Mouse (Mus musculus) MEL (cell line): Measurements from ENCODE around the gene Tfpt. TPM values are rescaled to one million over a fixed set of nuclear protein-coding genes. Genes with fewer than 3 reads are reported as not detected.

ENCODE experiments used
- DNase-seq: peaks from one replicate; pipeline ENCODE4 v3.0.0; 2011; ENCODE audit warnings: low read depth, low spot score
- H3K27ac ChIP-seq: 2 replicates; pipeline ENCODE4 v1.5.1; 2012; ENCODE audit warnings: low read depth, mild to moderate bottlenecking, control low read depth, low read length, moderate library complexity; ENCODE audit not compliant: control insufficient read depth
- H3K27me3 ChIP-seq, 2 experiments: fragments of 150-350 bp in 1 of 2; sonication (generic) in 1 of 2; 2 replicates each; pipeline ENCODE4 v1.6.1; 2012; ENCODE audit warnings: low read length in 2 of 2, mild to moderate bottlenecking in 2 of 2, improper control_type of control experiment in 1 of 2, moderate library complexity in 1 of 2; ENCODE audit not compliant: insufficient read depth in 2 of 2, control insufficient read depth in 1 of 2
- H3K36me3 ChIP-seq, 2 experiments: 2 replicates each; pipeline ENCODE4 v1.6.1; 2012 to 2014; ENCODE audit warnings: low read length in 2 of 2, improper control_type of control experiment in 1 of 2, inconsistent platforms in 1 of 2, mild to moderate bottlenecking in 1 of 2; ENCODE audit not compliant: insufficient read depth in 2 of 2, control insufficient read depth in 1 of 2
- H3K4me1 ChIP-seq, 2 experiments: fragments of 150-350 bp in 1 of 2; sonication (generic) in 1 of 2; 2 replicates each; pipeline ENCODE4 v1.6.1; 2012; ENCODE audit warnings: low read length in 2 of 2, improper control_type of control experiment in 1 of 2, mild to moderate bottlenecking in 1 of 2; ENCODE audit not compliant: insufficient read depth in 2 of 2, control insufficient read depth in 1 of 2
- H3K4me3 ChIP-seq, 2 experiments: fragments of 150-350 bp in 1 of 2; sonication (generic) in 1 of 2; 2 replicates each; pipeline ENCODE4 v1.5.1; 2012; ENCODE audit warnings: low read depth in 2 of 2, low read length in 2 of 2, mild to moderate bottlenecking in 2 of 2, moderate library complexity in 2 of 2, control low read depth in 1 of 2, improper control_type of control experiment in 1 of 2; ENCODE audit not compliant: control insufficient read depth in 1 of 2, insufficient read depth in 1 of 2
- H3K79me2 ChIP-seq: 2 replicates; pipeline ENCODE4 v1.6.1; 2012; ENCODE audit warnings: mild to moderate bottlenecking, low read length, moderate library complexity; ENCODE audit not compliant: control insufficient read depth, poor library complexity, insufficient read depth
- H3K9ac ChIP-seq: 2 replicates; pipeline ENCODE4 v1.6.1; 2012; ENCODE audit warnings: low read depth, mild to moderate bottlenecking, control low read depth, low read length, moderate library complexity; ENCODE audit not compliant: control insufficient read depth, poor library complexity, severe bottlenecking
- H3K9me3 ChIP-seq: fragments of 150-350 bp; sonication (generic); replicated peaks from 2 replicates; pipeline ENCODE4 v1.6.1; 2012; ENCODE audit warnings: mild to moderate bottlenecking, low read length, improper control_type of control experiment, moderate library complexity; ENCODE audit not compliant: insufficient read depth
- CHD1 ChIP-seq: IDR thresholded peaks from 2 replicates; pipeline ENCODE4 v1.6.1; 2012; ENCODE audit warnings: low read depth, mild to moderate bottlenecking, inconsistent platforms, low read length, improper control_type of control experiment
- CTCF ChIP-seq, 3 experiments: IDR thresholded peaks in 2 of 3; conservative IDR thresholded peaks in 1 of 3; 2 replicates each; pipeline ENCODE4 v1.5.1; 2011 to 2012; ENCODE audit warnings: low read length in 3 of 3, low read depth in 2 of 3, mild to moderate bottlenecking in 2 of 3, improper control_type of control experiment in 1 of 3, inconsistent platforms in 1 of 3, mixed read lengths in 1 of 3, moderate library complexity in 1 of 3; ENCODE audit not compliant: control insufficient read depth in 1 of 3, insufficient read depth in 1 of 3, poor library complexity in 1 of 3, severe bottlenecking in 1 of 3
- EP300 ChIP-seq, 2 experiments: IDR thresholded peaks; 2 replicates each; pipeline ENCODE4 v1.6.1; 2011; ENCODE audit warnings: improper control_type of control experiment in 2 of 2, low read length in 2 of 2, low read depth in 1 of 2, mild to moderate bottlenecking in 1 of 2
- ETS1 ChIP-seq: IDR thresholded peaks from 2 replicates; pipeline ENCODE4 v1.6.1; 2012; ENCODE audit warnings: low read depth, mild to moderate bottlenecking, inconsistent platforms, low read length, improper control_type of control experiment, moderate library complexity
- GABPA ChIP-seq: IDR thresholded peaks from 2 replicates; pipeline ENCODE4 v1.6.1; 2012; ENCODE audit warnings: low read depth, mild to moderate bottlenecking, inconsistent platforms, low read length, improper control_type of control experiment, moderate library complexity
- GATA1 ChIP-seq: IDR thresholded peaks from 2 replicates; pipeline ENCODE4 v1.6.1; 2011; ENCODE audit warnings: low read depth, low read length, improper control_type of control experiment
- KAT2A ChIP-seq: conservative IDR thresholded peaks from 2 replicates; pipeline ENCODE4 v1.6.1; 2012; ENCODE audit warnings: low read depth, low read length, improper control_type of control experiment, inconsistent platforms
- MAFK ChIP-seq: IDR thresholded peaks from 2 replicates; pipeline ENCODE4 v1.6.1; 2011; ENCODE audit warnings: low read depth, mild to moderate bottlenecking, low read length, improper control_type of control experiment, borderline replicate concordance
- MAZ ChIP-seq: IDR thresholded peaks from 2 replicates; pipeline ENCODE4 v1.6.1; 2012; ENCODE audit warnings: low read depth, mild to moderate bottlenecking, inconsistent platforms, low read length, improper control_type of control experiment
- MXI1 ChIP-seq: IDR thresholded peaks from 2 replicates; pipeline ENCODE4 v1.6.1; 2011; ENCODE audit warnings: mild to moderate bottlenecking, low read depth, low read length, improper control_type of control experiment
- MYC ChIP-seq: IDR thresholded peaks from 2 replicates; pipeline ENCODE4 v1.6.1; 2011; ENCODE audit warnings: low read depth, mild to moderate bottlenecking, low read length, improper control_type of control experiment, moderate library complexity
- NELFE ChIP-seq: IDR thresholded peaks from 2 replicates; pipeline ENCODE4 v1.6.1; 2011; ENCODE audit warnings: low read depth, low read length, improper control_type of control experiment
- POLR2A ChIP-seq, 2 experiments: IDR thresholded peaks; 2 replicates each; pipeline ENCODE4 v1.6.1; 2011 to 2012; ENCODE audit warnings: low read length in 2 of 2, mild to moderate bottlenecking in 2 of 2, control low read depth in 1 of 2, improper control_type of control experiment in 1 of 2, low read depth in 1 of 2, moderate library complexity in 1 of 2; ENCODE audit not compliant: control insufficient read depth in 1 of 2, insufficient read depth in 1 of 2, poor library complexity in 1 of 2
- RCOR1 ChIP-seq: IDR thresholded peaks from 2 replicates; pipeline ENCODE4 v1.6.1; 2012; ENCODE audit warnings: low read depth, mild to moderate bottlenecking, inconsistent platforms, low read length, improper control_type of control experiment
- TAL1 ChIP-seq: IDR thresholded peaks from 2 replicates; pipeline ENCODE4 v1.6.1; 2012; ENCODE audit warnings: mild to moderate bottlenecking, inconsistent platforms, low read length, moderate library complexity, mixed read lengths
- TBP ChIP-seq: IDR thresholded peaks from 2 replicates; pipeline ENCODE4 v1.8.0; 2011; ENCODE audit warnings: low read depth, low read length, improper control_type of control experiment
- USF1 ChIP-seq: IDR thresholded peaks from 2 replicates; pipeline ENCODE4 v1.6.1; 2014; ENCODE audit warnings: low read depth, mild to moderate bottlenecking, inconsistent platforms, low read length, improper control_type of control experiment, moderate library complexity
- USF2 ChIP-seq, 2 experiments: IDR thresholded peaks; 2 replicates each; pipeline ENCODE4 v1.6.1; 2011 to 2012; ENCODE audit warnings: improper control_type of control experiment in 2 of 2, low read length in 2 of 2, borderline replicate concordance in 1 of 2, inconsistent platforms in 1 of 2, low read depth in 1 of 2, mild to moderate bottlenecking in 1 of 2; ENCODE audit not compliant: insufficient read depth in 1 of 2
- ZKSCAN1 ChIP-seq: IDR thresholded peaks from 2 replicates; pipeline ENCODE4 v1.6.1; 2012; ENCODE audit warnings: low read depth, mild to moderate bottlenecking, inconsistent platforms, low read length, improper control_type of control experiment, moderate library complexity
- ZNF384 ChIP-seq: IDR thresholded peaks from 2 replicates; pipeline ENCODE4 v1.6.1; 2012; ENCODE audit warnings: low read depth, mild to moderate bottlenecking, inconsistent platforms, low read length, improper control_type of control experiment
- polyA plus RNA-seq, 2 experiments: library from polyadenylated mRNA; stranded (reverse) in 1 of 2; unstranded in 1 of 2; fragments of >175 nt in 1 of 2; fragments of >200 nt in 1 of 2; gene quantifications; 2 replicates each; pipeline versions ENCODE4 v1.2.1 to v1.2.4; 2012; ENCODE audit warnings: low replicate concordance in 2 of 2, low read depth in 1 of 2; ENCODE audit not compliant: insufficient read length in 2 of 2, insufficient read depth in 1 of 2, missing spikeins in 1 of 2
- total RNA-seq: library from RNA; depleted of rRNA; stranded (reverse); fragments of 300-350 nt; gene quantifications from 2 replicates; pipeline ENCODE4 v1.2.3, GENCODE M21; 2012

The Tfpt gene
- total and polyA plus RNA-seq, 3 experiments = 42.4 to 50.0 TPM; not detected in 1

DNA sequence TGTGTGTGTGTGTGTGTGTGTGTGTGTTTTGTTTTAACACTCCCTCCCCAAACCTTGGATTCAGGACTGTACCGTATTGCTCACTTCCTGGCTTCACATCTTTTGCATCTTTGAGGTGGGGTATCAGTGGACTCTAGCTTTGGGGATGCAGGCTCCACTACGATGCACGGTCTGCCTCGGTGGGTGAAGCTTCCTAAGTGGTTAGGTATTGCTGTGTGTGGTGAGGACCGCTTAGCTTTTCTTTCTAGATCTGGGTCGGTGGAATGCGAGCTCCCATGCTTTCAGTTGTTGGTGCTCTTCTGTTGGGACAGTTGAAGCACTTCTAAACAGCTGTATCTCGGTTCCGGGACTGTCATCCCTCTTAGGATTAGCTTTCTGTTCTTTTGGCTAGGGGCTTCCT lies 16.5 kb upstream of the Tfpt start:
- peaks cover 4 to 37% of the 10 kb centered on the region in 2 experiments for H3K36me3 ChIP-seq
- DNase-seq = peak; percentile 59
- H3K9ac ChIP-seq = peak overlapping the region; percentile 93
- peaks cover 3 to 36% of the 10 kb centered on the region in 2 experiments for H3K4me1 ChIP-seq
- no peak for TF ChIP-seq USF2 (IDR thresholded peaks at IDR 0.05; ENCODE audit: borderline replicate concordance in 1 of 2, insufficient read depth in 1 of 2, low read depth in 1 of 2, low read length in 2 of 2)
- TF ChIP-seq KAT2A = no peak
- TF ChIP-seq USF1 = no peak
- no peak for TF ChIP-seq CHD1
- TF ChIP-seq MAFK = no peak
- 0 out of 2 replicates have a peak, but pooled peaks have one; percentile 14 for TF ChIP-seq MXI1
- TF ChIP-seq GATA1 = no peak
- TF ChIP-seq GABPA = no peak
- 0 out of 2 replicates have a peak, but pooled peaks have one; percentile 15 for TF ChIP-seq TBP
- no peak for TF ChIP-seq ETS1
- no peak for TF ChIP-seq TAL1
- TF ChIP-seq EP300 (IDR thresholded peaks at IDR 0.05; ENCODE audit: low read depth in 1 of 2, low read length in 2 of 2) = no peak
- no peaks in the 10 kb centered on the region for H3K9me3 ChIP-seq
- H3K79me2 ChIP-seq = peaks cover 41% of the 10 kb centered on the region
- peak overlapping the region; percentile 79 to 89 for H3K4me3 ChIP-seq
- H3K27ac ChIP-seq = peak overlapping the region; percentile 100
- H3K27me3 ChIP-seq = no peaks in the 10 kb centered on the region

DNA sequence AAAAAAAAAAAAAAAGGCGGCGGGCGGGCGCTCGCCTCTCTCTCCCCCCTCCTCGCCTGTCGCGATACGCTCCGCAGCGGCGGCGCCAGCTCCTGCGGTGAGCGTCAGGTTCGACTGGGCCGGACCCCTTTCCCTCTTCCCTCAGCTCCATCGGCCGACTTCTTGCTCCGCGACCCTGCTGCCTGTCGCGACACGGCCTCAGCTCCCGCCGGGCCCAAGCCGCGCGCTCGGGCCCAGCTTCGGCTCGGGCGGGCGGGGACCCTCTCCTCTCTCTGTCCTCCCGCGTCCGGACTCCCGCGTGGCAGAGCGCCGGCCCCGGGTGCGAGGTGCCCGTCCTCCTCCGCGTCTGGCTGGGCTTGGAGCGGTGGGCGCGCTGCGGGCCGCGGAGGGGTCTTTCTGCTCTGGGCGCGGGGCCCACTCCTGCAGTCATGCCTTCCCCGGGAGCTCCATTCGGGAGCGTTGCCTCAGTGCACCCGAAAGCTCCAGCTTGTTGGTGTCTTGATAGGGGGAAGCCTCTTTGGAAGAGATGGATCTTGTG lies 15.8 kb upstream of the Tfpt start:
- peak overlapping the region; percentile 79 to 89 for H3K4me3 ChIP-seq
- H3K36me3 ChIP-seq = peaks cover 4 to 37% of the 10 kb centered on the region in 2 experiments
- peak overlapping the region; percentile 100 for H3K27ac ChIP-seq
- no peaks in the 10 kb centered on the region for H3K27me3 ChIP-seq
- no peaks in the 10 kb centered on the region for H3K9me3 ChIP-seq
- H3K79me2 ChIP-seq = peaks cover 40% of the 10 kb centered on the region
- H3K4me1 ChIP-seq = peaks cover 3 to 36% of the 10 kb centered on the region in 2 experiments
- DNase-seq = no peak
- H3K9ac ChIP-seq = peak overlapping the region; percentile 93
- TF ChIP-seq ZNF384 (peak; percentile 97; the same call in 1 of the 2 replicates), CHD1 (peak; percentile 40; the same call in 1 of the 2 replicates), NELFE (peak; percentile 64; the same call in 1 of the 2 replicates), POLR2A (IDR thresholded peaks at IDR 0.05; ENCODE audit: control insufficient read depth in 1 of 2, insufficient read depth in 1 of 2, low read depth in 1 of 2, low read length in 2 of 2, poor library complexity in 1 of 2) (peak; percentile 63 to 70; a peak in 3 of 4 replicates), MAZ (peak; percentile 76; the same call in 1 of the 2 replicates), TAL1 (no peak), ZKSCAN1 (no peak), EP300 (IDR thresholded peaks at IDR 0.05; ENCODE audit: low read depth in 1 of 2, low read length in 2 of 2) (no peak), CTCF (IDR thresholded peaks at IDR 0.05 in 2 of 3, conservative IDR thresholded peaks at IDR 0.05 in 1 of 3; ENCODE audit: control insufficient read depth in 1 of 3, insufficient read depth in 1 of 3, low read depth in 2 of 3, low read length in 3 of 3, poor library complexity in 1 of 3, severe bottlenecking in 1 of 3) (no peak), RCOR1 (no peak), MYC (0 out of 2 replicates have a peak, but pooled peaks have one; percentile 31)
